Mouse (Mus musculus) small intestine, adult 2 months (tissue): ENCODE measurements around the gene Rap1gap2.

ENCODE experiments used
- CTCF ChIP-seq: fragments of 200-500 bp; IDR thresholded peaks from 2 replicates; pipeline ENCODE4 v1.5.1; 2012; ENCODE audit warnings: low read depth, mild to moderate bottlenecking, control low read depth, inconsistent platforms, low read length, moderate library complexity, mixed read lengths; ENCODE audit not compliant: insufficient replicate concordance, insufficient read length; ENCODE audit errors: extremely low read depth
- POLR2A ChIP-seq: fragments of 200-500 bp; IDR thresholded peaks from 2 replicates; pipeline ENCODE4 v1.6.1; 2012; ENCODE audit warnings: low read depth, mild to moderate bottlenecking, control low read depth, inconsistent platforms, low read length, moderate library complexity

GRCm38 (mm10) chr11:74527555-74527954 lies 83.2 kb downstream of the Rap1gap2 start:
- TF ChIP-seq CTCF (no peak), POLR2A (no peak)
